Mouse (Mus musculus) urinary bladder, postnatal 14 days (tissue): ENCODE results near the gene Pacsin2.

Source experiments
- DNase-seq: peaks from one replicate; pipeline ENCODE4 v3.0.0; 2021; ENCODE audit warnings: low spot score

Pacsin2 gene

GRCm38 (mm10) chr15:83450007-83450406, 14.4 kb downstream of the Pacsin2 start:
- no peak for DNase-seq

GRCm38 (mm10) chr15:83448646-83449045, 15.8 kb downstream of the Pacsin2 start:
- no peak for DNase-seq

GRCm38 (mm10) chr15:83447791-83448544, 16.4 kb downstream of the Pacsin2 start:
- DNase-seq, result peak; percentile 38

- no peak for DNase-seq
Measured at GRCm38 (mm10) chr15:83445908-83446307, 18.5 kb downstream of the Pacsin2 start.

- DNase-seq, result no peak
Measured at GRCm38 (mm10) chr15:83445383-83445782, 19.0 kb downstream of the Pacsin2 start.

- no peak for DNase-seq
Measured at GRCm38 (mm10) chr15:83444425-83444824, 20.0 kb downstream of the Pacsin2 start.

GRCm38 (mm10) chr15:83442495-83443037, 21.8 kb downstream of the Pacsin2 start:
- no peak for DNase-seq

- no peak for DNase-seq
Measured at GRCm38 (mm10) chr15:83440726-83441125, 23.7 kb downstream of the Pacsin2 start.

- no peak for DNase-seq
Measured at GRCm38 (mm10) chr15:83436541-83436940, 27.9 kb downstream of the Pacsin2 start.

GRCm38 (mm10) chr15:83435324-83436090, 28.9 kb downstream of the Pacsin2 start:
- DNase-seq, result no peak

- DNase-seq, result no peak
Measured at GRCm38 (mm10) chr15:83434692-83435091, 29.7 kb downstream of the Pacsin2 start.

GRCm38 (mm10) chr15:83433344-83433743, 31.1 kb downstream of the Pacsin2 start:
- no peak for DNase-seq

- DNase-seq, result no peak
Measured at GRCm38 (mm10) chr15:83432231-83433031, 32.0 kb downstream of the Pacsin2 start.

GRCm38 (mm10) chr15:83430986-83431763, 33.2 kb downstream of the Pacsin2 start:
- no peak for DNase-seq

GRCm38 (mm10) chr15:83430419-83430818, 34.0 kb downstream of the Pacsin2 start:
- no peak for DNase-seq

- no peak for DNase-seq
Measured at GRCm38 (mm10) chr15:83428586-83428985, 35.8 kb downstream of the Pacsin2 start.

- DNase-seq, result no peak
Measured at GRCm38 (mm10) chr15:83427294-83428163, 36.9 kb downstream of the Pacsin2 start.

GRCm38 (mm10) chr15:83425794-83426193, 38.6 kb downstream of the Pacsin2 start:
- DNase-seq, result no peak

- no peak for DNase-seq
Measured at GRCm38 (mm10) chr15:83425277-83425676, 39.1 kb downstream of the Pacsin2 start.
